Mouse (Mus musculus) kidney, embryonic 14.5 days (tissue): ENCODE data around the gene Fam81b. TPM values are rescaled to one million over a fixed set of nuclear protein-coding genes. Genes with fewer than 3 reads are reported as not detected.

Experiments
- ATAC-seq: fragments of 200-750 bp; cut with Nextera tagmentation; 2 replicates; pipeline ENCODE4 v1.8.0; 2017; ENCODE audit warnings: moderate number of reproducible peaks, mild to moderate bottlenecking, moderate TSS enrichment, moderate library complexity; ENCODE audit not compliant: low FRiP score, low TSS enrichment
- H3K27ac ChIP-seq: fragments of 300-500 bp; sonication (generic); 2 replicates; pipeline ENCODE4 v1.5.1; 2014; ENCODE audit warnings: low read depth, mild to moderate bottlenecking, low read length, moderate library complexity, mixed read lengths
- H3K27me3 ChIP-seq: fragments of 300-500 bp; sonication (generic); 2 replicates; pipeline ENCODE4 v1.6.1; 2014; ENCODE audit warnings: mild to moderate bottlenecking, low read length; ENCODE audit not compliant: control insufficient read depth, insufficient read depth
- H3K36me3 ChIP-seq: fragments of 300-500 bp; sonication (generic); 2 replicates; pipeline ENCODE4 v1.6.1; 2014; ENCODE audit warnings: low read length, mixed read lengths; ENCODE audit not compliant: control insufficient read depth, insufficient read depth
- H3K4me1 ChIP-seq: fragments of 300-500 bp; sonication (generic); 2 replicates; pipeline ENCODE4 v1.6.1; 2014; ENCODE audit warnings: low read length, mixed read lengths; ENCODE audit not compliant: control insufficient read depth, insufficient read depth
- H3K4me2 ChIP-seq: fragments of 300-500 bp; sonication (generic); replicated peaks from 2 replicates; pipeline ENCODE4 v1.6.1; 2014; ENCODE audit warnings: low read depth, mild to moderate bottlenecking, low read length
- H3K4me3 ChIP-seq: fragments of 300-500 bp; sonication (generic); 2 replicates; pipeline ENCODE4 v1.5.1; 2014; ENCODE audit warnings: mild to moderate bottlenecking, low read length
- H3K9ac ChIP-seq: fragments of 300-500 bp; sonication (generic); 2 replicates; pipeline ENCODE4 v1.6.1; 2014; ENCODE audit warnings: low read depth, mild to moderate bottlenecking, low read length, moderate library complexity
- H3K9me3 ChIP-seq: fragments of 300-500 bp; sonication (generic); 2 replicates; pipeline ENCODE4 v1.6.1; 2016; ENCODE audit warnings: low read length; ENCODE audit not compliant: control insufficient read depth
- WGBS: fragments of 180-500 bp; shearing (Covaris S2); extraction: QIAGEN DNeasy Blood & Tissue Kit; methylation state at CpG from one replicate; pipeline ENCODE4 v1.1.7; 2014; 5-methylcytosine and 5-hydroxymethylcytosine counted together
- polyA plus RNA-seq: library from polyadenylated mRNA; unstranded; fragments of >200 nt; fragmentation: Nextera tagmentation; extraction: Ambion mirVana; gene quantifications from 2 replicates; pipeline ENCODE4 v1.2.1, GENCODE M21; 2014

The Fam81b gene
- polyA plus RNA-seq, 1 experiment from 2014 or later, result not detected

DNA sequence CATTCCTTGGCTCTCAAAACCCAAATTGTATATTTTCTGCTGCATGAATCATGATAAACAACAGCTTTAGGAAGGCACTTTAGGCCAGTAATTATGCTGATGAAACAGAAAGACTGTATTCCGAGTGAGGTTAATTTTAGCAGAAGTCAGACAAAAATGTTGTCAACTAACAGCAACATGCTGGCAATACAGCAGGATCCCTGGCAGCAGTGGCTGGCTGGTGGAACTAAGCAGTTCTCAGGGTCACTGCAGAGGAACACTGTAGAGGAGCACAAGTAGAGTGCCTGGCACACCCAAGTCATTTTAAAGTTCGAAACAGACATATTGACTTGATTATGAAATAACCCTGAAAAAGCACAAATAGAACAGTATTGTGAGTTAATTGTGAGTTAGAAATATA, 2.8 kb downstream of the Fam81b start:
- H3K27me3 ChIP-seq, result no peaks in the 10 kb centered on the region
- ATAC-seq, result no peak
- no peaks in the 10 kb centered on the region for H3K4me1 ChIP-seq
- no peak overlapping the region for H3K4me2 ChIP-seq
- no peaks in the 10 kb centered on the region for H3K36me3 ChIP-seq
- no peak overlapping the region for H3K4me3 ChIP-seq
- H3K9me3 ChIP-seq, result no peaks in the 10 kb centered on the region
- WGBS, result 90% methylated on average over 2 of the region's 2 CpGs
- no peak overlapping the region for H3K9ac ChIP-seq
- no peak overlapping the region for H3K27ac ChIP-seq

- no peak overlapping the region for H3K4me2 ChIP-seq
- no peaks in the 10 kb centered on the region for H3K36me3 ChIP-seq
- ATAC-seq, result no peak
- H3K27ac ChIP-seq, result no peak overlapping the region
- 70% methylated on average over 4 of the region's 4 CpGs for WGBS
- H3K9me3 ChIP-seq, result no peaks in the 10 kb centered on the region
- no peaks in the 10 kb centered on the region for H3K27me3 ChIP-seq
- no peak overlapping the region for H3K9ac ChIP-seq
- no peaks in the 10 kb centered on the region for H3K4me1 ChIP-seq
- no peak overlapping the region for H3K4me3 ChIP-seq
Measured at GRCm38 (mm10) chr13:76292050-76292449, 12.8 kb downstream of the Fam81b start.

DNA sequence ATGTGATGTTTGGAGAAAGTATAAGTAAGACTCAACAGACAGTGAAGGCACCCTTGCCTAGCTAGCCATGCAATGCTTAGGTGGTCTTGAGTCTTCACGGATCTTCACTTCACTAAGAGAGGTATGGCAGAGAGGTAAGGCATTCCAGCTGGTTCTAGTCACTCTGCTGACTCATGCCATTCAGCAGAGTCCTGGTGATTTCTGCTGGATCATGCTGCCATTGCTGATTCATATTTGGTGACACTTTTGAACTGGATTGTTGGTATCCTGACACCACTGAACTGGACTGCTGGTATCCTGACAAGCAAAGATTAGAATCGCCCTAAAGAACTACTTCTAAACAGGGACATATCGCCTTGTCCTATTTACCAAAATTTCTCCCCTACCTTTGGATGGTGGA, 20.3 kb downstream of the Fam81b start:
- Histone ChIP-seq H3K9me3 (no peaks in the 10 kb centered on the region), H3K4me1 (no peaks in the 10 kb centered on the region), H3K36me3 (no peaks in the 10 kb centered on the region), H3K27ac (no peak overlapping the region), H3K4me3 (no peak overlapping the region), H3K27me3 (no peaks in the 10 kb centered on the region), H3K9ac (no peak overlapping the region), H3K4me2 (no peak overlapping the region)
- WGBS, result 92% methylated on average over 3 of the region's 3 CpGs
- ATAC-seq, result no peak

GRCm38 (mm10) chr13:76264361-76265026, 40.4 kb downstream of the Fam81b start:
- H3K4me3 ChIP-seq, result no peak overlapping the region
- no peak for ATAC-seq
- no peaks in the 10 kb centered on the region for H3K27me3 ChIP-seq
- H3K36me3 ChIP-seq, result no peaks in the 10 kb centered on the region
- H3K4me1 ChIP-seq, result no peaks in the 10 kb centered on the region
- no peak overlapping the region for H3K9ac ChIP-seq
- no peaks in the 10 kb centered on the region for H3K9me3 ChIP-seq
- no peak overlapping the region for H3K27ac ChIP-seq
- no peak overlapping the region for H3K4me2 ChIP-seq
- WGBS, result 68% methylated on average over 5 of the region's 5 CpGs

DNA sequence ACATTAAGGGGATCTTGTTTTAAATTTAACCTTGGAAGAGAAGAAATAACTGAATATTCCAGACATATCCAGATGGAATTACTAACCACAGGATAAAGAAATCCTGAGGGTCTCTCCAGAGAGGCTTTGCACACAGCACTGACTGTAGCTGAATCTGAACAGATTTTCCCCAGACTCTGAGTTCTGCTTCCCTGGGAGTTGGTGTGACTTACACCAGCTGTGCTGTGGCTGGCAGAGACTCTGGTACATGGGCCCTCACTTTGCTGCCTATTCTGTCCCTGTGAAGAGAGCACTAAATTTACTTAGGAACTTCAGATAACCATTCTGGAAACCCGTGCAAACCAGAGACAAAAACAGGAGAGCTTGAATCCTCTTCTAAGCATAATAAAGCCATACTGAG, 46.1 kb downstream of the Fam81b start:
- 79% methylated on average over 1 of the region's 1 CpGs for WGBS
- no peak overlapping the region for H3K4me3 ChIP-seq
- H3K4me2 ChIP-seq, result no peak overlapping the region
- no peaks in the 10 kb centered on the region for H3K27me3 ChIP-seq
- H3K9ac ChIP-seq, result no peak overlapping the region
- ATAC-seq, result no peak
- no peak overlapping the region for H3K27ac ChIP-seq
- no peaks in the 10 kb centered on the region for H3K9me3 ChIP-seq
- no peaks in the 10 kb centered on the region for H3K36me3 ChIP-seq
- no peaks in the 10 kb centered on the region for H3K4me1 ChIP-seq

GRCm38 (mm10) chr13:76256350-76256749, 48.5 kb downstream of the Fam81b start:
- Histone ChIP-seq H3K4me3 (no peak overlapping the region), H3K9ac (no peak overlapping the region), H3K27ac (no peak overlapping the region), H3K9me3 (no peaks in the 10 kb centered on the region), H3K27me3 (no peaks in the 10 kb centered on the region), H3K4me1 (no peaks in the 10 kb centered on the region), H3K36me3 (no peaks in the 10 kb centered on the region), H3K4me2 (no peak overlapping the region)
- no peak for ATAC-seq
- WGBS, result 67% methylated on average over 3 of the region's 3 CpGs

DNA sequence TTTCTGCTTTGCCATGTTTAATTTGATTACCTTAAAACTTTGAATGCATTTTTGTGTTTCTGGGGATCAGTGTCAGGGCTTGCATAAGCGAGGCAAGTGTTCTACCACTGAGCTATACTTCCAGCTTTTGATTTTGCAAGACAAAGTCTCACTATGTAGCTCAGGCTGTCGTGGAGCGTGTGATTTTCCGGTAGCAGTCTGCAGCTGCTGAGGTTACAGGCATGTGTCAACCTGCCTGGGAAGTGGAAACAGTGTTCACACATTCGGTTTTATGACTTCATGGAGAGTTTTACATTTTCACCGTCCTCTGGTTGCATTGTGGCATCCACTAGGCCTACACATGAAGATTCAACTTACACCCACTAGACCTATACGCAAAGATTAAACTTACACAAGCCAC, 54.8 kb downstream of the Fam81b start:
- Histone ChIP-seq H3K36me3 (no peaks in the 10 kb centered on the region), H3K4me3 (no peak overlapping the region), H3K9me3 (no peaks in the 10 kb centered on the region), H3K27me3 (no peaks in the 10 kb centered on the region), H3K4me1 (no peaks in the 10 kb centered on the region), H3K27ac (no peak overlapping the region), H3K4me2 (no peak overlapping the region), H3K9ac (no peak overlapping the region)
- 75% methylated on average over 7 of the region's 7 CpGs for WGBS
- ATAC-seq, result no peak

DNA sequence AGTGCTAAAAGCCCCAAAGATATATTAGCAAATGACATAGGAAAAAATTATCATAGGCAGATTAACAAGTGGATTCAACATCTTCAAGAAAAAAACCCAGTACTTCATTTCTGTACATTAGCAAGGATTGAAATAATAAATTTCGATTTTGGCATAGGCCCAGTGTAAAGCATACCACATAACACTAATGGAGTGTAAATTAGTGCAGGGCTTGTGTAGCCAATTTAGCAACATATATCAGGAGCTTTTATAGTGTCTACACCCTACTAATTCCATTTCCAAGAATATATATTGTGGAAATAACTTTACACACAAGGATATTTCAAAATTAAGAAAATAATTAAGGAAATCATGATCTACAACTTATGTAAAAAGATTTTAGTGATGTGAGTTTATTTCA, 55.8 kb downstream of the Fam81b start:
- Histone ChIP-seq H3K27ac (no peak overlapping the region), H3K9me3 (no peaks in the 10 kb centered on the region), H3K27me3 (no peaks in the 10 kb centered on the region), H3K36me3 (no peaks in the 10 kb centered on the region), H3K4me1 (no peaks in the 10 kb centered on the region), H3K4me2 (no peak overlapping the region), H3K9ac (no peak overlapping the region), H3K4me3 (no peak overlapping the region)
- ATAC-seq, result no peak
- 74% methylated on average over 1 of the region's 1 CpGs for WGBS

DNA sequence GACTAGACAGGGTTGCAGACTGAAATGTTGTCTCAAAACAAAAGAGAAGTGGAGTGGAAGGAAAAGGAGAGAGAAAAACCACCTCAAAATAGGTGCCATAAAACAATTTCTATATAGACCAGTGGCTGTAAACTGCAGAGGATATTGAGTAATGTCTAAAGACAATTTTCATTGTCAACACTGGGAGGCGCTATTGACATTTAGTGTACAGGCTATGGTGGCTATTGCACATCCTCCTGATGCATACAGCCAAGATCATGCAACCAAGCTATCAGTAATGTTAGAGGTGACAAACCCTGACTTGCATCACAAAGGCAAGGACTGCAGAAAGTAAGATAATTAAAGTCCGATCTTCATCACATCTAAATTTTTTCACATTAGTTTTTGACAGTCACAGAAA, 89.5 kb downstream of the Fam81b start:
- H3K4me1 ChIP-seq, result no peaks in the 10 kb centered on the region
- no peak overlapping the region for H3K27ac ChIP-seq
- no peaks in the 10 kb centered on the region for H3K27me3 ChIP-seq
- H3K9ac ChIP-seq, result no peak overlapping the region
- WGBS, result 52% methylated on average over 2 of the region's 2 CpGs
- no peaks in the 10 kb centered on the region for H3K9me3 ChIP-seq
- no peak overlapping the region for H3K4me3 ChIP-seq
- no peak overlapping the region for H3K4me2 ChIP-seq
- no peaks in the 10 kb centered on the region for H3K36me3 ChIP-seq
- no peak; the same call in 1 of the 2 replicates for ATAC-seq
